Mouse (Mus musculus) olfactory bulb, adult 2 months (tissue): ENCODE results near the gene Gm11634.
"Not testable (repeated sequence)": the region's sequence is repeated elsewhere in the genome, so short reads cannot be mapped to it uniquely, and the experiment has no call there.

Experiments used
- CTCF ChIP-seq: fragments of 200-500 bp; IDR thresholded peaks from 2 replicates; pipeline ENCODE4 v1.5.1; 2012; ENCODE audit warnings: low read depth, mild to moderate bottlenecking, low read length, moderate library complexity; ENCODE audit not compliant: insufficient read depth
- POLR2A ChIP-seq: fragments of 200-500 bp; IDR thresholded peaks from 2 replicates; pipeline ENCODE4 v1.6.1; 2012; ENCODE audit warnings: mild to moderate bottlenecking, low read depth, low read length, moderate library complexity; ENCODE audit not compliant: insufficient read depth

DNA sequence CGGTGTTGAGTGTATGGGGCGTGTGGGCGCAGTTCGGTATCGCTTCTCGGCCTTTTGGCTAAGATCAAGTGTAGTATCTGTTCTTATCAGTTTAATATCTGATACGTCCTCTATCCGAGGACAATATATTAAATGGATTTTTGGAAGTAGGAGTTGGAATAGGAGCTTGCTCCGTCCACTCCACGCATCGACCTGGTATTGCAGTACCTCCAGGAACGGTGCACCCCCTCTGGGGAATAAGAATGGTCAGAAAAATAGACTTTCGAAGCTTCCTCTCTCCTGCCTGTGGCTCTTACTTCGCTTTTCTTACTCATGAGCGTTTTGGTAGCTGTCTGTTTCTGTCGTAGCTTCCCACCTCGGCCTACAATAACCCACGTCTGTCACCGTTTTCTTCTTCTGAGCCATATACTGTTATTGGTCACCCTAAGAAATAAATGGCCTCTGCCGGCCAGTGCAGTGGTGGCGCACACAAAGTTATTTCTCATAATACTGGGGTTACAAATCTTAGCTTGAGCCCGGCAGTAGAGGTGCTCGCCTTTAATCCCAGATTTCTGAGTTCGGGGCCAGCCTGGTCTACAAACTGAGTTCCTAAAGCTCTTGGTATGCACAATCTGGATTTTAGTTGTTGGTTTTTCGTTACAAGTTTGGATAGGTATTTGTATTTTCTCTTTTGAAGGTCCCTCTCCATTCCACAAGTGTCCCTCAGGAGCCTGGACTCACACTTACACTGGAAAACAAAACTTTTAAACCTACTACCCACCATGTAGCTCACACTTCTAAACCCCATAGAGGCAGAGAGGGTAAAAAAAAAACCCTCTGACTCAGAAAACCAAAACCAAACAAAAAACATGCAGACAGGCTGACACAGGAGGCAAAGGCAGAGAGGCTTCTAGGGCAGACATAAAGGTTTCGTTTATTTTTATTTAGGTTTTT lies 42.9 kb upstream of the Gm11634 start:
- not testable (repeated sequence) for TF ChIP-seq CTCF, POLR2A
